Mouse (Mus musculus): ENCODE results near the gene Pip5kl1. TPM values are rescaled to one million over a fixed set of nuclear protein-coding genes. Genes with fewer than 3 reads are reported as not detected.

Pip5kl1 gene
- polyA plus RNA-seq, 1 experiment from 2014 or later = 0.50 TPM

DNA sequence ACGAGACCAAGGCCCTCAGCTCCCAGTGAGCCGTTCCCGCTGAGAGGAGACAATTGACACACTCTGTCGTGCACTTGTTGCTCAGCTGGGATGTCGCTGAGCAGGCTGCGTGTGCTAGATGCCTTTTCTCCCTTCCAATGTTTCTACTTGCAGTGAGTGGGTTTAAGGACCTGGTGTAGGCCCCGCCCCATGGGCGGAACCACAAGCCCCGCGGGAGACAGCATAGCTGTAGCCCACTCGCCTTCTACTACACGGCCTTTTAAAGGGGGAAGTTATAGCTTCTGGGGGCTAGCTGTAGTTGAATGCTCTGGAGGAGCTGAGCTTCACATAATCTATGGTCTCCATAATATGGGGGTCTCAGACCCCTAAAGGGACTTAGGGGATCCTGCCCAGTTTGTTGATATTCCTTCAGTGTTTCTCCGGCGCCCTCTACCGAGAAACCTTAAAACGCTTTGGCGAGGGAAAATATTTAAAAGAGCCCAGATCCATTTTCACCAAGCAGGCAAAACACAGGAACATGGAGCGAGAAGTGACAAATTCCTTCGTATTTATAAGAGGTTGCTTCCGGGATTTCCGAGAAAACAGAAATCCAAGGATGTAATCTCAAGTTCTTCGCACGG is 36.1 kb downstream of the Pip5kl1 start:
- Histone ChIP-seq H3K4me3 (ENCODE audit: low read depth, low read length) (peak overlapping the region; percentile 35), H3K4me2 (peak overlapping the region; percentile 60), H3K9ac (peak overlapping the region; percentile 30; the same call in 1 of the 2 replicates), H3K4me1 (ENCODE audit: insufficient read depth) (0 out of 2 replicates have a peak, but pooled peaks cover 9% of the 10 kb centered on the region), H3K9me3 (ENCODE audit: low read depth, low read length) (no peaks in the 10 kb centered on the region), H3K27me3 (ENCODE audit: insufficient read depth, low read length) (no peaks in the 10 kb centered on the region), H3K27ac (ENCODE audit: low read depth) (peak overlapping the region; percentile 4; the same call in 1 of the 2 replicates), H3K36me3 (ENCODE audit: insufficient read depth) (peaks cover 26% of the 10 kb centered on the region)
- no peak for ATAC-seq (ENCODE audit: insufficient read depth)
- peak; percentile 79 for DNase-seq
- 10% methylated on average over 23 of the region's 23 CpGs for WGBS
- peak; percentile 54 for TF ChIP-seq CTCF (IDR thresholded peaks at IDR 0.05; ENCODE audit: low read depth)

DNA sequence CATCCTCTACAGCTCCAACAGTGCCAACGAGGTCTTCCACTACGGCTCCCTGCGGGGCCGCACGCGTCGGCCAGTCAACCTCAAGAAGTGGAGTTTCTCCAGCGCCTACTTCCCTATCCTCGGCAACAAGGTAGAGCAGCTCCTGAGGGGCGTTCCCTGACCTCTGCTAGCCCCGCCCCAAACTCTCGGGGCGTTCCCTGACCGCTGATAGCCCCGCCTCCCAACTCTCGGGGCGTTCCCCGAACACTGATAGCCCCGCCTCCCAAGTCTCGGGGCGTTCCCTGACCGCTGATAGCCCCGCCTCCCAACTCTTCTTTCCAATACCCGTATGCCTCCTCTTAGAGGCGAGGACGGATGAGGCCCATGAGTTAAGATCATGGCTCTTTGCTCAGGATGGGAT is 37.7 kb downstream of the Pip5kl1 start:
- peaks cover 31% of the 10 kb centered on the region for H3K36me3 ChIP-seq (ENCODE audit: insufficient read depth)
- 0 out of 2 replicates have a peak, but pooled peaks cover 9% of the 10 kb centered on the region for H3K4me1 ChIP-seq (ENCODE audit: insufficient read depth)
- DNase-seq = no peak
- H3K9ac ChIP-seq = no peak overlapping the region
- H3K27ac ChIP-seq (ENCODE audit: low read depth) = no peak overlapping the region
- no peak for ATAC-seq (ENCODE audit: insufficient read depth)
- no peak overlapping the region for H3K4me3 ChIP-seq (ENCODE audit: low read depth, low read length)
- H3K9me3 ChIP-seq (ENCODE audit: low read depth, low read length) = 0 out of 2 replicates have a peak, but pooled peaks cover under 1% of the 10 kb centered on the region
- WGBS = 73% methylated on average over 26 of the region's 26 CpGs
- no peak for TF ChIP-seq CTCF (IDR thresholded peaks at IDR 0.05; ENCODE audit: low read depth)
- no peak overlapping the region for H3K4me2 ChIP-seq
- no peaks in the 10 kb centered on the region for H3K27me3 ChIP-seq (ENCODE audit: insufficient read depth, low read length)

DNA sequence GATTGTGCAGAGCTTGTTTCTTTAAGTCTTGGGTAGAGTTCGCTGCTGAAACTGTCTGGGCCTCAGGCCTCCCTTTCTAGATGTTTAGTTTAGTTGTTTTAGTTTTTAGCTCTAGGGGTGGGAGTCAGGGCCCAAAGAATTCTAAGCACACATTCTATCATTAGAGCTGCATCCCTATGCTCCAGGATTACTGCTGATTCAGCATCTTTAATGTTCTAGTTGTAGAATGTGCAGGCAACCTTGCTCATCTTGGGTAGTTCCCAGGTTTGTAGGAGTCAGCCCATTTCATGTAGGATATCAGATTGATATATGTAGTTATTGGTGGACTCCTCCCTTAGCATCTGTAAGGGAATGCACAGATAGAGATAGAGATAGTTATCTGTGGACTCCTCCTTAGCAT is 42.5 kb downstream of the Pip5kl1 start:
- Histone ChIP-seq H3K36me3 (ENCODE audit: insufficient read depth) (peaks cover 50% of the 10 kb centered on the region), H3K4me2 (no peak overlapping the region), H3K9me3 (ENCODE audit: low read depth, low read length) (0 out of 2 replicates have a peak, but pooled peaks cover 4% of the 10 kb centered on the region), H3K27me3 (ENCODE audit: insufficient read depth, low read length) (no peaks in the 10 kb centered on the region), H3K27ac (ENCODE audit: low read depth) (no peak overlapping the region), H3K9ac (no peak overlapping the region), H3K4me3 (ENCODE audit: low read depth, low read length) (no peak overlapping the region), H3K4me1 (ENCODE audit: insufficient read depth) (peaks cover 31% of the 10 kb centered on the region)
- DNase-seq (no peak), ATAC-seq (ENCODE audit: insufficient read depth) (no peak)
- WGBS = 91% methylated on average over 1 of the region's 1 CpGs
- no peak for TF ChIP-seq CTCF (IDR thresholded peaks at IDR 0.05; ENCODE audit: low read depth)

DNA sequence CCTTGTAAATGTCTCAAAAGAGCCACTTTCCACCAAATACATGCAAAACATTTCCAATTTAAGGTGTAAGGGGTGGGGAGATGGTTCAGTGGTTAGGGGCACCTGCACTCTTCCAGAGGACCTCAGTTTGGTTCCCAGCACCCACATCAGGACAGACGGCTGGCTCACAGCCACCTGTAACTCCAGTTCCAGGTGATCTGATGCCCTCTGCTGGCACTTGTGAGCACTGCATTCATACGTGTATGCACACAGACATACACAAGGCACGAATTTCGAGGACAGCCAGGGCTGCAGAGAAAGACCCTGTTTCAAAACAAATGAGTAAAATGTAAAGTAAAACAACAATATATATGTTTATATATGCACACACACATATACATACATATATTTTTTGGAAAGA is 43.0 kb downstream of the Pip5kl1 start:
- Histone ChIP-seq H3K27ac (ENCODE audit: low read depth) (no peak overlapping the region), H3K4me3 (ENCODE audit: low read depth, low read length) (no peak overlapping the region), H3K9me3 (ENCODE audit: low read depth, low read length) (0 out of 2 replicates have a peak, but pooled peaks cover 4% of the 10 kb centered on the region), H3K9ac (no peak overlapping the region), H3K4me1 (ENCODE audit: insufficient read depth) (peaks cover 31% of the 10 kb centered on the region), H3K4me2 (no peak overlapping the region), H3K27me3 (ENCODE audit: insufficient read depth, low read length) (no peaks in the 10 kb centered on the region), H3K36me3 (ENCODE audit: insufficient read depth) (peaks cover 45% of the 10 kb centered on the region)
- ATAC-seq (ENCODE audit: insufficient read depth) = no peak
- 94% methylated on average over 4 of the region's 4 CpGs for WGBS
- DNase-seq = no peak
- peak; percentile 41 for TF ChIP-seq CTCF (IDR thresholded peaks at IDR 0.05; ENCODE audit: low read depth)

DNA sequence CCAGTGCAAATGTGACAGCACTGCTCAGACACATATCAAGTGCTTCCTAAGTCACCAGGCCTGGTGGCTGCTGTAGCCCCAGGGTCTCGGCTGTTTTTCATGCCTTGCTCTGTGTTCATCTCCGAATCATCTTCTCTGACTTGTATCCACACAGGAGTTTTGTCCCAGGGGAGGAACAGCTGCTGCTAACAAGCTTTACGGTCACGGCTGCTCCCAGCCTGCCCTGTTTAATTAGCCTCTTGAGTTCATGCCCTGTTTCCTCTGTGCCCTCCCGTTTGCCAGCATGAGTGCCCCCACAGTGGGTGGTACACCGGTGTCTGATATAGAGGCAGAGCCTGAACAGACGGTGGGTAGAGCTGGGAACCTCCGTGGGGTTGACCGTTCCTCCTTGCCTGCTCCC is 43.5 kb downstream of the Pip5kl1 start:
- H3K9me3 ChIP-seq (ENCODE audit: low read depth, low read length) = 0 out of 2 replicates have a peak, but pooled peaks cover 4% of the 10 kb centered on the region
- WGBS = 75% methylated on average over 9 of the region's 9 CpGs
- peaks cover 31% of the 10 kb centered on the region for H3K4me1 ChIP-seq (ENCODE audit: insufficient read depth)
- no peak for DNase-seq
- no peak overlapping the region for H3K4me2 ChIP-seq
- H3K9ac ChIP-seq = no peak overlapping the region
- H3K27me3 ChIP-seq (ENCODE audit: insufficient read depth, low read length) = no peaks in the 10 kb centered on the region
- H3K36me3 ChIP-seq (ENCODE audit: insufficient read depth) = peaks cover 42% of the 10 kb centered on the region
- no peak for TF ChIP-seq CTCF (IDR thresholded peaks at IDR 0.05; ENCODE audit: low read depth)
- H3K4me3 ChIP-seq (ENCODE audit: low read depth, low read length) = no peak overlapping the region
- H3K27ac ChIP-seq (ENCODE audit: low read depth) = no peak overlapping the region
- no peak for ATAC-seq (ENCODE audit: insufficient read depth)

DNA sequence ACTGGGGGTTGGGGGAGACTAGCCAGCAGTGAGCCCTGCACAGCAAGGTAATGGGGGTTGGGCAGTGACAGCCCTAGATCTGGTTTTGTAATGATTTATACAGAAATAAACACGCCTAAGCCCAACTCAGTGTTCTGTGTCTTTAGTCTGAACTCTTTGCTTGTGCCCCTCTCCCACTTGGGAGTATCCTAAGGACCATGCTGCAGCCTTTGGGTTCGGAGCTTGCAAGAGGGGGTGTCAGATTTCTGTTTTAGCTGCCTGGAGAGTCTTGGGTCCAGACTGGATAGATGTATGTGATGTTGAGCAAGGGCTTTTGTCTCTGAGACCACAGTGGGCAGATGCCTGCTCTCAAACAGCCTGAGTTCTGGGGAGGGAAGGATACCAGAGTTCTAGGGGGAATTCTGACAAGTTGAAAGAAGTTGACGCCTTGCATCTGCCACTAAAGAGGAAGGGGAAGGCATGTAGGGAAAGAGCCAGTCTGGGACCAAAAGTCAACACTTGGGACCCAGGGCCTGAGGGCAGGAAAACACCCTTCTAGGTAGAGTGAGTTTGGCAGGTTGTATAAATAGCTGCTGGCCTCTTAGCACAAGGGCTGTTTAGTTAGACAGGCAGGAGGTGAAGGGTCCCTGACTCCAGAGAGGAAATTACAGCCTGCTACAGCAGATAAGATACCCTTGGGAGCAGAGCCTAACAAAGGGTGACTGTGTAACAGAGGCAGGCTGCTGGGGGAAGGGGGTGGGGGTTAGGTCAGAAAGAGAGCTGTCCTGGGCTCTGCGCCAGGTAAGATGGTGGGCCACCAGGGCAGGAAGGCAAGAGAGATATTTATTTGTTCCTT is 46.3 kb downstream of the Pip5kl1 start:
- WGBS = 4% methylated on average over 4 of the region's 4 CpGs
- Histone ChIP-seq H3K36me3 (ENCODE audit: insufficient read depth) (peaks cover 26% of the 10 kb centered on the region), H3K27me3 (ENCODE audit: insufficient read depth, low read length) (no peaks in the 10 kb centered on the region), H3K9me3 (ENCODE audit: low read depth, low read length) (0 out of 2 replicates have a peak, but pooled peaks cover 4% of the 10 kb centered on the region), H3K27ac (ENCODE audit: low read depth) (peak overlapping the region; percentile 88), H3K4me2 (peak overlapping the region; percentile 41), H3K4me3 (ENCODE audit: low read depth, low read length) (no peak overlapping the region), H3K4me1 (ENCODE audit: insufficient read depth) (peaks cover 42% of the 10 kb centered on the region), H3K9ac (no peak overlapping the region; the same call in 1 of the 2 replicates)
- DNase-seq = peak; percentile 80
- peak; percentile 70 for ATAC-seq (ENCODE audit: insufficient read depth)
- no peak for TF ChIP-seq CTCF (IDR thresholded peaks at IDR 0.05; ENCODE audit: low read depth)

DNA sequence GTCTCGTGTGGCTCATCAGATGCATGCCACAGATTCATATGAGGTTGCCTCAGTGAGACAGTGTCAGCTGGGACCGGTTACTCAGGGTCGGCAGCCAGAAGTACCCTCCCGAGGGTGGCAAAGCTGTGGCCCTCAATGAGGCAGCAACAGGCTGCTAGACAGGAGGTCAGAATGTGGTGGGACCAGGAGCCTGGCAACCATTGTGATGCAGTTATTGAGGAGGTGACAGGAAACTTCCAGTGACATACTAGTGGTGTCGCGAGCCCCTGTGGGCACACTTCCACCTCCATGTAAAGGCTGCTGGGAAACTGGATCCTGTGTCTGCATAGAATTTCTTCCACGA is 46.9 kb downstream of the Pip5kl1 start, which contains the start of gene Ak1:
Gene Ak1 (plus strand): TSS at position 242 of the 343 bp plus-strand sequence.
- Histone ChIP-seq H3K9me3 (ENCODE audit: low read depth, low read length) (0 out of 2 replicates have a peak, but pooled peaks cover 4% of the 10 kb centered on the region), H3K36me3 (ENCODE audit: insufficient read depth) (peaks cover 26% of the 10 kb centered on the region), H3K4me2 (peak within 1 kb of the TSS; percentile 41), H3K9ac (no peak within 1 kb of the TSS; the same call in 1 of the 2 replicates), H3K4me1 (ENCODE audit: insufficient read depth) (peaks cover 44% of the 10 kb centered on the region), H3K27ac (ENCODE audit: low read depth) (peak within 1 kb of the TSS; percentile 88), H3K27me3 (ENCODE audit: insufficient read depth, low read length) (no peaks in the 10 kb centered on the region), H3K4me3 (ENCODE audit: low read depth, low read length) (no peak within 1 kb of the TSS)
- 9% methylated on average over 7 of the region's 7 CpGs for WGBS
- DNase-seq (no peak), ATAC-seq (ENCODE audit: insufficient read depth) (no peak; the same call in 1 of the 2 replicates)
- TF ChIP-seq CTCF (IDR thresholded peaks at IDR 0.05; ENCODE audit: low read depth) = no peak
